Mouse (Mus musculus) ES-E14 (cell line): ENCODE results near the gene Anks3.

Source experiments
- CHD2 ChIP-seq: IDR thresholded peaks from 2 replicates; pipeline ENCODE4 v1.6.1; 2014; ENCODE audit warnings: mild to moderate bottlenecking, low read depth, low read length, inconsistent platforms
- HCFC1 ChIP-seq: IDR thresholded peaks from 2 replicates; pipeline ENCODE4 v1.6.1; 2012; ENCODE audit warnings: low read length, inconsistent platforms, borderline replicate concordance; ENCODE audit not compliant: insufficient read depth
- MAFK ChIP-seq: IDR thresholded peaks from 2 replicates; pipeline ENCODE4 v1.6.1; 2014; ENCODE audit warnings: mild to moderate bottlenecking, low read depth, low read length, inconsistent platforms; ENCODE audit not compliant: insufficient read depth
- ZNF384 ChIP-seq: IDR thresholded peaks from 2 replicates; pipeline ENCODE4 v1.6.1; 2012; ENCODE audit warnings: low read depth, low read length, inconsistent platforms

DNA sequence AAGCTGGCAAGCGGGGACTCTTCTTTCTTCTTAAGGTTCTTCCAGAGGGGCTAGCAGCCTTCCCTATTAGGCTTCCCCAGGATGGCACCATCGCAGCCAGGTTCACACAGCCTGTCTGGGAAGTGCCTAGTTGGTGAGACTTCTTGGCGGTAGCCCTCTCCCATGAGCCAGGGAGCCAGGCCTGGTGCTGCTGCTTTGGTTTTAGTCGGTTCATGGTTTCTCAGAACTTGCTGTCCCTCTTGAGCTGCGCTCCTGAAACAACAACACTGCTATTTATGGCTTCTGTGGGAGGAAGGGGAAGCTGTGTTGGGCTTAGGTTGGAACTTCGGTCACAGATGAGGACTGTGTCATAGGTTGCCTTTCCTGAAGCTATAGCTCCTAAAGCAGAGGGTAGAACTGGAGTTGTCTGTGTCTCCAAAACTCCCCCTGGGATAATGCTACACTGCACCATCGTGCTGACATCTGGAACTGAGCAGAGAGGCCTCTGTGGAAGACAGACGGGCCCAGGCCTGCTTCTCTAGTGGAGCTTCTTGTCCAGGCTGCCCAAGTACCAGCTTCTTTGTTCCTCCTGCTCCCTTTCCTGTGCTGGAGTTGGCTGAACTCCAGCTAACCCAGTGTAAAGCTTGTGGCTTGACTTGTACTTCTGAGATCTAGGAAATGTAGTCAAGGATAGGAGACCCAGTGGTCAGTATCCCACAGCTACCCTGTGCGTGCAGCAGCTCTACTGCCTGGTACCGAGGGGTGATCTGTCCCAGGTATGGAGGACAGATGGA is 27.9 kb downstream of the Anks3 start:
- TF ChIP-seq ZNF384 (no peak), HCFC1 (no peak), MAFK (no peak), CHD2 (no peak)
